Mouse (Mus musculus) midbrain, embryonic 10.5 days (tissue): Measurements from ENCODE around the gene Slc25a30. TPM values are rescaled to one million over a fixed set of nuclear protein-coding genes. Genes with fewer than 3 reads are reported as not detected.

Experiments used
- DNase-seq: peaks from one replicate; pipeline ENCODE4 v3.0.0-alpha.2; 2017; ENCODE audit warnings: low spot score
- H3K27ac ChIP-seq: fragments of 300-500 bp; sonication (generic); replicated peaks from 2 replicates; pipeline ENCODE4 v1.5.1; 2016; ENCODE audit warnings: mild to moderate bottlenecking
- H3K27me3 ChIP-seq: fragments of 300-500 bp; sonication (generic); 2 replicates; pipeline ENCODE4 v1.6.1; 2016; ENCODE audit warnings: low read depth, mild to moderate bottlenecking; ENCODE audit not compliant: poor library complexity, severe bottlenecking
- H3K36me3 ChIP-seq: fragments of 300-500 bp; sonication (generic); 2 replicates; pipeline ENCODE4 v1.6.1; 2016; ENCODE audit warnings: mild to moderate bottlenecking, moderate library complexity
- H3K4me1 ChIP-seq: fragments of 300-500 bp; sonication (generic); 2 replicates; pipeline ENCODE4 v1.6.1; 2016
- H3K4me3 ChIP-seq: fragments of 300-500 bp; sonication (generic); 2 replicates; pipeline ENCODE4 v1.5.1; 2016; ENCODE audit warnings: mild to moderate bottlenecking, moderate library complexity
- H3K9me3 ChIP-seq: fragments of 300-500 bp; sonication (generic); replicated peaks from 2 replicates; pipeline ENCODE4 v1.6.1; 2016; ENCODE audit warnings: mild to moderate bottlenecking
- WGBS: fragments of 180-500 bp; shearing (Covaris S2); methylation state at CpG from one replicate; pipeline ENCODE4 v1.1.7; 2016; 5-methylcytosine and 5-hydroxymethylcytosine counted together
- polyA plus RNA-seq: library from polyadenylated mRNA; unstranded; fragments of >200 nt; fragmentation: Nextera tagmentation; extraction: Ambion mirVana; gene quantifications from 2 replicates; pipeline ENCODE4 v1.2.1, GENCODE M21; 2016

The Slc25a30 gene
- polyA plus RNA-seq, 1 experiment from 2014 or later = 6.3 TPM

GRCm38 (mm10) chr14:75721977-75722563 lies 64.8 kb downstream of the Slc25a30 start:
- no peaks in the 10 kb centered on the region for H3K27me3 ChIP-seq
- H3K4me3 ChIP-seq = no peak overlapping the region
- no peaks in the 10 kb centered on the region for H3K4me1 ChIP-seq
- peak; percentile 42 for DNase-seq
- H3K36me3 ChIP-seq = peaks cover 85% of the 10 kb centered on the region
- 62% methylated on average over 12 of the region's 12 CpGs for WGBS
- H3K9me3 ChIP-seq = no peaks in the 10 kb centered on the region
- H3K27ac ChIP-seq = no peak overlapping the region

DNA sequence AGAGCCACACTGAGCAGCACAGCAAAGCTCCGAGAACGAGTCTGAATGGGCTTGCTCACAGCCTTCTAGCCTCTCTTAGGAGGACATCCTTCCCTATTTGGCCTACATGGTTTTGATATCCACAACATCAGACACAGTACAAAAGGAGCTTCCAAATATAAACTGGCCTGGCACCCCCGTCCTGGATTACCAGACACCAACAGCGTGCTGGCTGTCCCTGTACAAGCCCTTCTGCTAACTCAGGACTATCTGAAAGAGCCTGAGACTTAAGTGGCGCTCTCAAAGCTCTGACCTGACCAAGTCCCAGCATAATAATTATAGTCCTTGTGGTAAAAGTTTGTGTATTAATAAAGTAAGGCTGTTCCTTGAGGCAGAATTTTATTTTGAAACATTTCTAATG lies 66.7 kb downstream of the Slc25a30 start:
- no peak for DNase-seq
- 95% methylated on average over 5 of the region's 5 CpGs for WGBS
- no peak overlapping the region for H3K4me3 ChIP-seq

GRCm38 (mm10) chr14:75716410-75716809 lies 70.4 kb downstream of the Slc25a30 start:
- no peak for DNase-seq
- Histone ChIP-seq H3K4me1 (no peaks in the 10 kb centered on the region), H3K36me3 (peaks cover 96% of the 10 kb centered on the region), H3K27ac (no peak overlapping the region), H3K27me3 (no peaks in the 10 kb centered on the region), H3K4me3 (no peak overlapping the region), H3K9me3 (no peaks in the 10 kb centered on the region)
- 94% methylated on average over 4 of the region's 4 CpGs for WGBS

More for the DNA sequence above, 66.7 kb downstream of the Slc25a30 start:
- H3K9me3 ChIP-seq = no peaks in the 10 kb centered on the region
- no peaks in the 10 kb centered on the region for H3K27me3 ChIP-seq
- H3K27ac ChIP-seq = no peak overlapping the region
- H3K4me1 ChIP-seq = no peaks in the 10 kb centered on the region
- H3K36me3 ChIP-seq = peaks cover 88% of the 10 kb centered on the region

- DNase-seq = no peak
- Histone ChIP-seq H3K36me3 (peaks cover 91% of the 10 kb centered on the region), H3K27ac (no peak overlapping the region), H3K9me3 (no peaks in the 10 kb centered on the region), H3K27me3 (no peaks in the 10 kb centered on the region), H3K4me3 (no peak overlapping the region), H3K4me1 (no peaks in the 10 kb centered on the region)
- WGBS = 87% methylated on average over 4 of the region's 4 CpGs
Measured at GRCm38 (mm10) chr14:75713661-75714060, 73.2 kb downstream of the Slc25a30 start.

DNA sequence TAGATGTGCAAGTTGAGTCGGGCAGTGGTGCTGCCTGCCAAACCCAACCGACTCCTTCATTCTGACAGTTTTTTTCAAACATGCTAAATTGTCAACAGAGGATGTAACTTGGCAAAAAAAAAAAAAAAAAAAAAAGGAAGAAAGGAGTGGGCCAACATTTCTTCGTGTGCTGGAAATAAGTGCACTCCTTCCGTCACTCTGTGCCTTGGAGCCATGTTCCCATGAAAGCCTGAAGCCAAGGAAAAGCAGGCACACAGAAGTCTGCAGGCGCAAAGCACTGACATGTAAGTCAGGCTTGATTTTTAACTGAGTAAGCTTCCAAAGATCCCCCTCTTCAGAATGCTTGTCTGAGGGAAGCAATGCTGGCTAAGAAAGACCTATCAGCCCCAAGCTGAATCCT lies 74.2 kb downstream of the Slc25a30 start:
- H3K27ac ChIP-seq = no peak overlapping the region
- H3K4me1 ChIP-seq = peaks cover 8% of the 10 kb centered on the region
- no peaks in the 10 kb centered on the region for H3K9me3 ChIP-seq
- DNase-seq = no peak
- H3K27me3 ChIP-seq = no peaks in the 10 kb centered on the region
- H3K36me3 ChIP-seq = peaks cover 82% of the 10 kb centered on the region
- H3K4me3 ChIP-seq = no peak overlapping the region
- WGBS = 92% methylated on average over 5 of the region's 5 CpGs

GRCm38 (mm10) chr14:75711731-75712130 lies 75.1 kb downstream of the Slc25a30 start:
- H3K9me3 ChIP-seq = no peaks in the 10 kb centered on the region
- 99% methylated on average over 3 of the region's 3 CpGs for WGBS
- no peaks in the 10 kb centered on the region for H3K27me3 ChIP-seq
- H3K4me3 ChIP-seq = no peak overlapping the region
- DNase-seq = no peak
- H3K4me1 ChIP-seq = peaks cover 13% of the 10 kb centered on the region
- H3K27ac ChIP-seq = no peak overlapping the region
- H3K36me3 ChIP-seq = peaks cover 77% of the 10 kb centered on the region

Other genes starting within 250 kb of the Slc25a30 start
- not detected in 2 replicates for gene Spert, start 193.9 kb downstream of the Slc25a30 start, polyA plus RNA-seq
- not detected in 2 replicates for gene Erich6b, start 144.8 kb downstream of the Slc25a30 start, polyA plus RNA-seq
- 19.2 and 20.2 TPM in 2 replicates for gene Cog3, start 32.5 kb downstream of the Slc25a30 start, polyA plus RNA-seq
- gene Tpt1, start 58.1 kb upstream of the Slc25a30 start, polyA plus RNA-seq = 805 and 934 TPM in 2 replicates
- 0.42 and 0.60 TPM in 2 replicates for gene Kctd4, start 168.0 kb upstream of the Slc25a30 start, polyA plus RNA-seq
- gene Gtf2f2, start 223.8 kb upstream of the Slc25a30 start, polyA plus RNA-seq = 55.5 and 58.9 TPM in 2 replicates